Mouse (Mus musculus) liver, adult 2 months (tissue): Measurements from ENCODE around the gene Gpbp1l1.

Experiments used
- CTCF ChIP-seq: fragments of 200-500 bp; IDR thresholded peaks from 2 replicates; pipeline ENCODE4 v1.5.1; 2011; ENCODE audit warnings: low read depth, low read length, control low read depth
- POLR2A ChIP-seq: fragments of 200-500 bp; IDR thresholded peaks from 2 replicates; pipeline ENCODE4 v1.6.1; 2011; ENCODE audit warnings: low read length, control low read depth; ENCODE audit not compliant: insufficient read depth; ENCODE audit errors: extremely low read depth

DNA sequence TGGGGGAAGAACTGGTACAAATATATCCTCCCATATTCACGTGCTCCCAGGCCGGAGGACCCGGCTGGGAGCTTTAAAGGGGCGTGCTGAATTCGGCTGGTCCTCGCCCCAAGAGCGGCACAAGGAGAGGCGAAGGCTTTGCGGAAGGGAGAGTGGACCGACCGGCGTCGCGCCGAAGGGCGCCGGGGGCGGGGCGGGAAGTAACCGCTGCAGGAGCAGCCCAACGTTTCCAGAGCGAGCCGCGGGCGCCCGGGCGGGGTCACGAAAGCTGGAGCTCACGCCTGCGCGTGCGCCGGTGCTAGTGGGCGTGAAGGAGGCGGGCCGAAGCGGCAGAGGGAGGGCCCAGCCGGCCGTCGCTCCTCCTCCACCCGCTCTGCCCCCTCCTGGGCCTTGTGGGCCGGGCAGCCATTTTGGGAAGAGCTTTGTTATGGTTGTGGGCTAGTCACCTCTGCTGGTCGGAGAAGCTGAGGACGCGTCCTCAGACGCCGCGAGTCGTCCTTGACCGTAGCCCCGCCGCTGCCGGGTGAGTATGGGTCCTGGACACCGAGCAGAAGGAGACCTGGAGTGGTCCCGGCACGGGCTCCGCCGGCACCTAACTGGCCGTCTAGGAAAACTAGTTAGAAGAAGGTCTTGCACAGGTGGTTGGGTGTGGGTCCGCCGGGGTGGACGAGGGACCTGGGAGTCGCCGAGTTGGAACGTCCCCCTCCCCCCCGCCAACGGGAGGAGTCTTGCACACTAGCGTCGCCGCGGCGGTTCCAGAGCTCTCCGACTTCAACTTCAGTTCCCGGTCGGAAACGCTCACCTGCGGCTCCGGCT, at the start of gene Gpbp1l1:
- TF ChIP-seq CTCF (peak; percentile 33), POLR2A (0 out of 2 replicates have a peak, but pooled peaks have one; percentile 65)
